Mouse (Mus musculus): Measurements from ENCODE around the gene Kcnj4. TPM values are rescaled to one million over a fixed set of nuclear protein-coding genes. Genes with fewer than 3 reads are reported as not detected.

Kcnj4 gene
- polyA plus RNA-seq, 1 experiment from 2014 or later: not detected

- Histone ChIP-seq H3K36me3 (ENCODE audit: control insufficient read depth, insufficient read depth, low read length) (peaks cover 66% of the 10 kb centered on the region), H3K4me3 (ENCODE audit: low read length) (no peak overlapping the region), H3K4me2 (ENCODE audit: low read length) (no peak overlapping the region), H3K27me3 (replicated peaks; ENCODE audit: control insufficient read depth, insufficient read depth, low read length) (no peaks in the 10 kb centered on the region), H3K9ac (ENCODE audit: low read depth, low read length) (no peak overlapping the region), H3K27ac (ENCODE audit: low read depth, low read length) (no peak overlapping the region), H3K9me3 (ENCODE audit: control insufficient read depth, low read length) (no peaks in the 10 kb centered on the region), H3K4me1 (ENCODE audit: control insufficient read depth, insufficient read depth, low read depth, low read length) (no peaks in the 10 kb centered on the region)
- no peak for ATAC-seq
- 88% methylated on average over 3 of the region's 3 CpGs for WGBS
These were observed 28.8 kb upstream of the Kcnj4 start for GRCm38 (mm10) chr15:79533796-79534195.

- no peaks in the 10 kb centered on the region for H3K27me3 ChIP-seq (replicated peaks; ENCODE audit: control insufficient read depth, insufficient read depth, low read length)
- H3K27ac ChIP-seq (ENCODE audit: low read depth, low read length): no peak overlapping the region
- no peak overlapping the region for H3K4me2 ChIP-seq (ENCODE audit: low read length)
- H3K9me3 ChIP-seq (ENCODE audit: control insufficient read depth, low read length): no peaks in the 10 kb centered on the region
- no peak overlapping the region for H3K9ac ChIP-seq (ENCODE audit: low read depth, low read length)
- no peaks in the 10 kb centered on the region for H3K4me1 ChIP-seq (ENCODE audit: control insufficient read depth, insufficient read depth, low read depth, low read length)
- H3K36me3 ChIP-seq (ENCODE audit: control insufficient read depth, insufficient read depth, low read length): peaks cover 43% of the 10 kb centered on the region
- ATAC-seq: no peak
- WGBS: 71% methylated on average over 7 of the region's 7 CpGs
- no peak overlapping the region for H3K4me3 ChIP-seq (ENCODE audit: low read length)
These were observed 24.9 kb upstream of the Kcnj4 start for GRCm38 (mm10) chr15:79529935-79530334.

GRCm38 (mm10) chr15:79527991-79528639 lies 23.1 kb upstream of the Kcnj4 start:
- H3K4me3 ChIP-seq (ENCODE audit: low read length): no peak overlapping the region
- WGBS: 77% methylated on average over 5 of the region's 5 CpGs
- no peak overlapping the region for H3K9ac ChIP-seq (ENCODE audit: low read depth, low read length)
- no peaks in the 10 kb centered on the region for H3K9me3 ChIP-seq (ENCODE audit: control insufficient read depth, low read length)
- peaks cover 34% of the 10 kb centered on the region for H3K36me3 ChIP-seq (ENCODE audit: control insufficient read depth, insufficient read depth, low read length)
- H3K4me2 ChIP-seq (ENCODE audit: low read length): no peak overlapping the region
- no peaks in the 10 kb centered on the region for H3K27me3 ChIP-seq (replicated peaks; ENCODE audit: control insufficient read depth, insufficient read depth, low read length)
- ATAC-seq: no peak
- H3K4me1 ChIP-seq (ENCODE audit: control insufficient read depth, insufficient read depth, low read depth, low read length): no peaks in the 10 kb centered on the region
- no peak overlapping the region for H3K27ac ChIP-seq (ENCODE audit: low read depth, low read length)

DNA sequence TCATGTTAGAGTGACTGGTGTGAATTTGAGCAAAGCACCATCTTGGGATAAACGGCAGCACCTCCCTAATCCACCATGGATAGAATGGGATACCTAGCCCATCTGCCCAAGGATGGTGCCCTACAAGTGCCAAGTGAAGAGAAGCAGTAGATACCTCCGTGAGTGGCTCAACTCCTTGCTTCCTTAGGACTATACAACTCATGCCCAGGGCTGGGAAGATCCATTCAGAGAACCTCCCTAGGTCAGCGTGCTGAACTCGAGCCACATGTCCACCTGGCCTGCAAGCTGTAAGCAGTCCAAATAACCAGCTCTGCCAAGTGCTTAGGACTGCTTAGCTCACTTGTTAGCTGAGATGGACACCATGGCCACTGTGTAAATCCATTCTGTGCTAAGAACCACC lies 22.2 kb upstream of the Kcnj4 start:
- no peaks in the 10 kb centered on the region for H3K9me3 ChIP-seq (ENCODE audit: control insufficient read depth, low read length)
- H3K36me3 ChIP-seq (ENCODE audit: control insufficient read depth, insufficient read depth, low read length): peaks cover 34% of the 10 kb centered on the region
- no peak for ATAC-seq
- no peak overlapping the region for H3K4me3 ChIP-seq (ENCODE audit: low read length)
- H3K27ac ChIP-seq (ENCODE audit: low read depth, low read length): no peak overlapping the region
- no peak overlapping the region for H3K9ac ChIP-seq (ENCODE audit: low read depth, low read length)
- no peaks in the 10 kb centered on the region for H3K27me3 ChIP-seq (replicated peaks; ENCODE audit: control insufficient read depth, insufficient read depth, low read length)
- no peak overlapping the region for H3K4me2 ChIP-seq (ENCODE audit: low read length)
- no peaks in the 10 kb centered on the region for H3K4me1 ChIP-seq (ENCODE audit: control insufficient read depth, insufficient read depth, low read depth, low read length)
- 75% methylated on average over 4 of the region's 4 CpGs for WGBS

DNA sequence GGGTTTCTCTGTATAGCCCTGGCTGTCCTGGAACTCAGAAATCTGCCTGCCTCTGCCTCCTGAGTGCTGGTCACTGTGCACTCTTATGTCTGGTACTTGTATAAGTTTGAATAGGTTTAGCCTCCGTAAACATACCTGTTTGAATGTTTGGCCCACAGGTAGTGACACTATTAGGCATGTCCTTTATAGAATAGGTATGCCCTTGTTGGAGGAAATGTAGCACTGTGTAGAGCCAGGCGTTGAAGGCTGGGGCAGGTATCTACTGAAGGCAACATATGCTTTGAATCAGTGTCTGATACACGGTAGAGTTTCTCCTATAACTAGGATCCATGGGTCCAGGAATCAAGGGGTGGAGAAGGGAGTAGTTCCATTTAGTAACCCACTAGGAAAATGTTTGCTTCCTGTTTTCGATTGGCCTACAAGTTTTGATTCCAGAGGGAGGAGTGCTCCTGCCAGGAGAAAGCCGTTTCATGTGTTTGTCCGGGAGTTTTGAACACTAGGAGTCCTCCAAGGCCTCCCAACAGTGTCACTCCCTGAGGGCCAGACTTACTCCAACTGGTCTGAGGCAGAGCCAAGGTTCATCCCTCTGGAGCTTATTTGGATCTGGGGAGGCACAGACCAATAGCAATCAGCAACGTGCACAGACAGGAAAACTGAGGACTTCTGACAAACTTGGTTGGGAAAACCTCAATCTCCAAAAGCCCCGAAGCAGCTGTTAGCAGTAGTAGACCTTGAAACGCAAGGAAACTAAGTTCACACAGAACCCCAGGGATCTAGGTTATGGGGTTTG lies 21.1 kb upstream of the Kcnj4 start:
- H3K27ac ChIP-seq (ENCODE audit: low read depth, low read length): no peak overlapping the region
- H3K9ac ChIP-seq (ENCODE audit: low read depth, low read length): no peak overlapping the region
- no peak overlapping the region for H3K4me3 ChIP-seq (ENCODE audit: low read length)
- H3K27me3 ChIP-seq (replicated peaks; ENCODE audit: control insufficient read depth, insufficient read depth, low read length): no peaks in the 10 kb centered on the region
- H3K4me1 ChIP-seq (ENCODE audit: control insufficient read depth, insufficient read depth, low read depth, low read length): no peaks in the 10 kb centered on the region
- ATAC-seq: peak; percentile 24; the same call in 1 of the 2 replicates
- H3K4me2 ChIP-seq (ENCODE audit: low read length): no peak overlapping the region
- 64% methylated on average over 9 of the region's 9 CpGs for WGBS
- H3K9me3 ChIP-seq (ENCODE audit: control insufficient read depth, low read length): no peaks in the 10 kb centered on the region
- H3K36me3 ChIP-seq (ENCODE audit: control insufficient read depth, insufficient read depth, low read length): peaks cover 31% of the 10 kb centered on the region

GRCm38 (mm10) chr15:79525564-79525963 lies 20.5 kb upstream of the Kcnj4 start:
- Histone ChIP-seq H3K4me1 (ENCODE audit: control insufficient read depth, insufficient read depth, low read depth, low read length) (no peaks in the 10 kb centered on the region), H3K27ac (ENCODE audit: low read depth, low read length) (no peak overlapping the region), H3K36me3 (ENCODE audit: control insufficient read depth, insufficient read depth, low read length) (peaks cover 27% of the 10 kb centered on the region), H3K4me2 (ENCODE audit: low read length) (no peak overlapping the region), H3K9me3 (ENCODE audit: control insufficient read depth, low read length) (no peaks in the 10 kb centered on the region), H3K9ac (ENCODE audit: low read depth, low read length) (no peak overlapping the region), H3K4me3 (ENCODE audit: low read length) (no peak overlapping the region), H3K27me3 (replicated peaks; ENCODE audit: control insufficient read depth, insufficient read depth, low read length) (no peaks in the 10 kb centered on the region)
- no peak for ATAC-seq
- 84% methylated on average over 5 of the region's 5 CpGs for WGBS

DNA sequence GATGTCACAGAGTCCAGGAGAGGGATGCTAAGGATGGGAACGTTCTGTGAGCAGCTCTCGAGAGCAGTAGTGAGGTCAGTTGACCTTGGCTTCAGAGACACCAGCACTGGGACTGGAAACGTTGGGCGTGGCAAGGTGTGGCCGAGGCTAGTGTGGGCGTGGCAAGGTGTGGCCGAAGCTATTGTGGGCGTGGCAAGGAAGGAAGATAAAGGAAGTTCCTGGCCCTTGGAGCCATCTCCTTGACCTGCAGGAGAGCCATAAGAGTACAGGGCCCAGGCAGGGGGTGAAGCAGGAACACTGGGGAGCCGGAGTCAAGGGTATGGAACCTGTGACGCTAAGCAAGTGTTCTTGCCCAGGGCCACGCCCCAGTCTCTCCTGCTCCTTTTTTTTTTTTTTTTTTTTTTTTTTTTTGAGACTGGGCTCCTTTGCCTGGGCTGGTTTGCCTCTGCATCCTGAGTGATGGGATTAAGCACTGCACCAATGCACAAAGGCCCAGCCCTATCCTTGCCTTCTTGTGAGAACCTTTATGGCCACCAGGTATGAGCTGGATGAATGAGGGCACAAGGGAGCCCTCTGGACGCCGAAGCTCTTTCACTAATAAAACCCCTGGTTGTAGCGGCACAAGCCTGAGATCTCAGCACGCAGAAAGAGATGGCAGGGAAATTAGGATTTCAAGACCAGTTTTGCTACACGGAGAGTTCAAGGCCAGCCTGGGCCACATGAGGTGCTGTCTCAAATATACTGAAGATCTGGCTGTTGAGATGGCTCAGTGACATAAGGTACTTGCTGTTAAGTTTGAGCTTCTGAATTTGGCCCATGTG lies 14.6 kb upstream of the Kcnj4 start:
- H3K27ac ChIP-seq (ENCODE audit: low read depth, low read length): no peak overlapping the region
- H3K4me3 ChIP-seq (ENCODE audit: low read length): no peak overlapping the region
- no peak overlapping the region for H3K4me2 ChIP-seq (ENCODE audit: low read length)
- H3K36me3 ChIP-seq (ENCODE audit: control insufficient read depth, insufficient read depth, low read length): no peaks in the 10 kb centered on the region
- peaks cover 27% of the 10 kb centered on the region; the same call in 1 of the 2 replicates for H3K27me3 ChIP-seq (replicated peaks; ENCODE audit: control insufficient read depth, insufficient read depth, low read length)
- no peak for ATAC-seq
- peaks cover 11% of the 10 kb centered on the region for H3K4me1 ChIP-seq (ENCODE audit: control insufficient read depth, insufficient read depth, low read depth, low read length)
- H3K9ac ChIP-seq (ENCODE audit: low read depth, low read length): no peak overlapping the region
- H3K9me3 ChIP-seq (ENCODE audit: control insufficient read depth, low read length): no peaks in the 10 kb centered on the region
- WGBS: 53% methylated on average over 16 of the region's 16 CpGs

DNA sequence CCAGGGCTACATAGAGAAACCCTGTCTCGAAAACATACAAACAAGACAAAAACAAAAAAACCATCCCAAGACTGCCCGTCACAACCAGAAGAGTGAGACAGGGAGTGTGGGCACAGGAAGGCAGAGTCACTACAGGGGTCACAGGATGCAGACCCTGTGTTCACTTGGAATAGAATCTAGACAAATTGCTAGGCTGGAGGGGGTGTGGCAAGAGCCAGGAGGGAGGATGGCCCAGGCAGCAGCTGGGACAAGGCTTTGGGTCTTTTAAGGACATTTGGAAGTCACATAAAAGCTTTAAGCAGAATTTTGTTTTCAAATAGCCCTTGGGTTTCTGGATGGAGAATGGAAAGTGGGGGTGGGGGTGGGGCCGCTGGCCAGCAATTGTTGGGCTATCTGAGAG lies 13.5 kb upstream of the Kcnj4 start:
- ATAC-seq: no peak
- Histone ChIP-seq H3K4me2 (ENCODE audit: low read length) (no peak overlapping the region), H3K27ac (ENCODE audit: low read depth, low read length) (no peak overlapping the region), H3K9ac (ENCODE audit: low read depth, low read length) (no peak overlapping the region), H3K27me3 (replicated peaks; ENCODE audit: control insufficient read depth, insufficient read depth, low read length) (peaks cover 35% of the 10 kb centered on the region), H3K36me3 (ENCODE audit: control insufficient read depth, insufficient read depth, low read length) (no peaks in the 10 kb centered on the region), H3K4me1 (ENCODE audit: control insufficient read depth, insufficient read depth, low read depth, low read length) (peaks cover 11% of the 10 kb centered on the region), H3K4me3 (ENCODE audit: low read length) (no peak overlapping the region), H3K9me3 (ENCODE audit: control insufficient read depth, low read length) (no peaks in the 10 kb centered on the region)
- 85% methylated on average over 3 of the region's 3 CpGs for WGBS

DNA sequence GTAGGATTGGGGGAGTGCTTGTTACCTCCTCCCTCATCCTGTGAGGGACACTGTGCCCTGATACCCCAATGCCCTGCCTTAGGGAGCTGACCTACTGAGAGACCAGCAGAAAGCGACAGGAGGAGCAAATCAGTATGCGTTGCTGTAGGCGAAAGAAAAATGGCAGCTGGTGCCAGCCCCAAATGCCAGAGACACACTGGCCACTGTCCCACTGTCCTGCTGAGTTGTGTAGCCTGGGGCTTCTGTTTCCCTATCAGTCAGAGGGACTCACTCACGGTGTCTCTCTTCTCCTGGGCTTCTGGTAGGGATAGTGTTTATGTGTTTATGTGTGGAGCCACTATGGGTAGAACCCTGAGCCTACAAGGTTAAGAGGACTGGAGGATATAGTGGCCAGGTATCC lies 12.7 kb upstream of the Kcnj4 start:
- Histone ChIP-seq H3K4me2 (ENCODE audit: low read length) (no peak overlapping the region), H3K36me3 (ENCODE audit: control insufficient read depth, insufficient read depth, low read length) (no peaks in the 10 kb centered on the region), H3K27me3 (replicated peaks; ENCODE audit: control insufficient read depth, insufficient read depth, low read length) (peaks cover 39% of the 10 kb centered on the region), H3K9ac (ENCODE audit: low read depth, low read length) (no peak overlapping the region), H3K4me3 (ENCODE audit: low read length) (no peak overlapping the region), H3K27ac (ENCODE audit: low read depth, low read length) (no peak overlapping the region), H3K9me3 (ENCODE audit: control insufficient read depth, low read length) (no peaks in the 10 kb centered on the region), H3K4me1 (ENCODE audit: control insufficient read depth, insufficient read depth, low read depth, low read length) (peaks cover 11% of the 10 kb centered on the region)
- 46% methylated on average over 4 of the region's 4 CpGs for WGBS
- ATAC-seq: no peak
